ENCODE assay signal across 8 mouse cellular contexts in the genomic region with DNA sequence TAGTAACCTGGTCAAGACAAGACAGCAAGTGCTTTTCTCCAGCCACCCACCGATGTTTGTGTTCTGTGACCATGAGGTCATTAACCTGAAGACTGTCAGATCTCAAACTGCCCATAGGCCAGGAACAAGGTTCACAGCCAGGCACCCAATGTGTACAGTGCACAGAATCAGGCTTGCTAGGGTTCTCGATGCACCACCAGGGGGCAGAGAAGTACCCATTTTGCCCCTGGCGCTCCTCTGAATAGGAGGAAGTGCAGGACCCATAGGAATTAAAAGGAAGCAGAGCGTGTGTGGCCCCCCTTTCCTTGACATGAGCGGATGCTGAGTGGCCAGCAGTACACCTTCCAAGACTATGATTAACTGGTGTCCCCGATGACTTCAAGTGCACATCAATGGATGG. TPM values are rescaled to one million over a fixed set of nuclear protein-coding genes. Genes with fewer than 3 reads are reported as not detected.
A peak's percentile ranks its signal among the peaks of the same experiment; 100 is the strongest.
DNase-seq lines count a peak whose midpoint lies in the region; ATAC-seq and TF ChIP-seq lines count a peak whose summit lies in the region.

No protein-coding gene starts in this region.

- TF ChIP-seq POLR2A in cerebellum, adult 2 months (IDR thresholded peaks at IDR 0.05; ENCODE audit: borderline replicate concordance, insufficient read depth, low read length) = no peak

- peaks cover 9% of the 10 kb centered on the region for H3K4me1 ChIP-seq in G1E (ENCODE audit: insufficient read depth, low read depth, low read length)
- H3K4me1 ChIP-seq in cerebellum, adult 2 months (ENCODE audit: control insufficient read depth, insufficient read depth, low read length) = no peaks in the 10 kb centered on the region
- H3K4me1 ChIP-seq in intestine, postnatal 0 days (replicated peaks; ENCODE audit: control insufficient read depth, insufficient read depth, low read length) = no peaks in the 10 kb centered on the region
- H3K4me1 ChIP-seq in liver, embryonic 12.5 days = no peaks in the 10 kb centered on the region
- H3K4me1 ChIP-seq in stomach, postnatal 0 days (replicated peaks; ENCODE audit: control insufficient read depth, insufficient read depth) = no peaks in the 10 kb centered on the region

- peaks cover 19% of the 10 kb centered on the region for H3K27me3 ChIP-seq in G1E (ENCODE audit: insufficient read depth, low read length)
- no peaks in the 10 kb centered on the region for H3K27me3 ChIP-seq in cerebellum, adult 2 months (ENCODE audit: control insufficient read depth, insufficient read depth, low read length)
- H3K27me3 ChIP-seq in intestine, postnatal 0 days (replicated peaks; ENCODE audit: control insufficient read depth, insufficient read depth, low read length) = no peaks in the 10 kb centered on the region
- peaks cover 18% of the 10 kb centered on the region for H3K27me3 ChIP-seq in liver, embryonic 12.5 days (replicated peaks)
- H3K27me3 ChIP-seq in stomach, postnatal 0 days (ENCODE audit: control insufficient read depth, insufficient read depth, low read length) = no peaks in the 10 kb centered on the region

- no peak for TF ChIP-seq EP300 in stomach, postnatal 0 days (optimal IDR thresholded peaks at IDR 0.05)

- no peak overlapping the region for H3K4me2 ChIP-seq in intestine, postnatal 0 days (replicated peaks; ENCODE audit: low read depth)
- H3K4me2 ChIP-seq in liver, embryonic 12.5 days = no peak overlapping the region
- no peak overlapping the region for H3K4me2 ChIP-seq in stomach, postnatal 0 days (replicated peaks; ENCODE audit: low read depth)

- TF ChIP-seq CTCF in G1E (IDR thresholded peaks at IDR 0.05; ENCODE audit: low read depth, low read length) = peak; percentile 59
- peak; percentile 70 for TF ChIP-seq CTCF in cerebellum, adult 2 months (IDR thresholded peaks at IDR 0.05; ENCODE audit: borderline replicate concordance, insufficient read depth, low read depth, low read length)
- TF ChIP-seq CTCF in intestine, postnatal 0 days (IDR thresholded peaks at IDR 0.05; ENCODE audit: low read depth) = peak; percentile 91
- TF ChIP-seq CTCF in stomach, postnatal 0 days (IDR thresholded peaks at IDR 0.05; ENCODE audit: low read depth) = peak; percentile 93

- H3K36me3 ChIP-seq in G1E (replicated peaks) = no peaks in the 10 kb centered on the region
- H3K36me3 ChIP-seq in intestine, postnatal 0 days (ENCODE audit: control insufficient read depth, insufficient read depth) = peaks cover 32% of the 10 kb centered on the region
- peaks cover 31% of the 10 kb centered on the region for H3K36me3 ChIP-seq in liver, embryonic 12.5 days
- H3K36me3 ChIP-seq in stomach, postnatal 0 days (ENCODE audit: control insufficient read depth, insufficient read depth, low read length) = peaks cover 4% of the 10 kb centered on the region; the same call in 1 of the 2 replicates

- no peaks in the 10 kb centered on the region for H3K9me3 ChIP-seq in G1E (replicated peaks)
- H3K9me3 ChIP-seq in intestine, postnatal 0 days (ENCODE audit: control insufficient read depth) = no peaks in the 10 kb centered on the region
- no peaks in the 10 kb centered on the region for H3K9me3 ChIP-seq in liver, embryonic 12.5 days (replicated peaks)
- H3K9me3 ChIP-seq in stomach, postnatal 0 days (ENCODE audit: control insufficient read depth, low read length) = no peaks in the 10 kb centered on the region

- WGBS in cerebellum, adult 2 months = 30% methylated on average over 6 of the region's 6 CpGs
- WGBS in intestine, postnatal 0 days = 22% methylated on average over 6 of the region's 6 CpGs
- 19% methylated on average over 6 of the region's 6 CpGs for WGBS in liver, embryonic 12.5 days (ENCODE audit: insufficient replicate concordance)
- 24% methylated on average over 6 of the region's 6 CpGs for WGBS in stomach, postnatal 0 days

- no peak overlapping the region for H3K27ac ChIP-seq in cerebellum, adult 2 months (ENCODE audit: insufficient read depth, low read length)
- H3K27ac ChIP-seq in intestine, postnatal 0 days (ENCODE audit: low read depth, low read length) = no peak overlapping the region
- H3K27ac ChIP-seq in liver, embryonic 12.5 days = no peak overlapping the region
- no peak overlapping the region for H3K27ac ChIP-seq in stomach, postnatal 0 days (replicated peaks)

- no peak overlapping the region for H3K9ac ChIP-seq in intestine, postnatal 0 days (ENCODE audit: low read depth, low read length)
- no peak overlapping the region for H3K9ac ChIP-seq in liver, embryonic 12.5 days
- no peak overlapping the region for H3K9ac ChIP-seq in stomach, postnatal 0 days (ENCODE audit: low read length)

- no peak overlapping the region for H3K4me3 ChIP-seq in G1E (ENCODE audit: low read depth, low read length)
- H3K4me3 ChIP-seq in cerebellum, adult 2 months (replicated peaks; ENCODE audit: insufficient read depth, low read depth, low read length) = no peak overlapping the region
- H3K4me3 ChIP-seq in intestine, postnatal 0 days (ENCODE audit: low read depth, low read length) = no peak overlapping the region
- H3K4me3 ChIP-seq in liver, embryonic 12.5 days = no peak overlapping the region
- no peak overlapping the region for H3K4me3 ChIP-seq in stomach, postnatal 0 days (ENCODE audit: low read depth, low read length)

- peak; percentile 82 for DNase-seq in 3T3-L1 (ENCODE audit: low read depth, low spot score)
- peak; percentile 48 for DNase-seq in G1E (ENCODE audit: low spot score)
- DNase-seq in cerebellum, adult 2 months = peak; percentile 46 to 48
- peak; percentile 46 to 60 for DNase-seq in frontal cortex, postnatal 36 days (ENCODE audit: low spot score in 2 of 2)
- peak; percentile 73 for DNase-seq in naive thymus-derived CD4-positive, alpha-beta T cell, adult 2 months (ENCODE audit: low read depth)
- DNase-seq in stomach, postnatal 0 days (ENCODE audit: low spot score) = peak; percentile 85

- ATAC-seq in G1E (ENCODE audit: extremely low read depth, insufficient number of reproducible peaks, low FRiP score, poor library complexity, severe bottlenecking) = no peak
- peak; percentile 73 for ATAC-seq in intestine, postnatal 0 days
- peak; percentile 55; the same call in 1 of the 2 replicates for ATAC-seq in liver, embryonic 12.5 days
- peak; percentile 87 for ATAC-seq in stomach, postnatal 0 days (ENCODE audit: low FRiP score, low TSS enrichment)

RNA-seq across cellular contexts. Expression of a gene that starts 10.6 kb away (rescaled TPM):
- total RNA-seq in G1E (2014; fragmentation: Nextera tagmentation) (not detected in 2 replicates), G1E (2017) (not detected in 2 replicates)
- not detected in 2 replicates for polyA plus RNA-seq in G1E (2012)
- 6.5 and 7.4 TPM in 2 replicates for polyA plus RNA-seq in cerebellum, adult 2 months (2012; rRNA removed)
- polyA plus RNA-seq in intestine, postnatal 0 days (2015; fragmentation: Nextera tagmentation; extraction: Ambion mirVana) = 2.2 and 2.3 TPM in 2 replicates
- 0.11 TPM in 1 of 2 replicates, not detected in the other for polyA plus RNA-seq in liver, embryonic 12.5 days (2016; fragmentation: Nextera tagmentation; extraction: Ambion mirVana)
- 4.5 and 4.8 TPM in 2 replicates for polyA plus RNA-seq in stomach, postnatal 0 days (2015; fragmentation: Nextera tagmentation; extraction: Ambion mirVana)

RNA-seq across cellular contexts. Expression of a gene that starts 27.5 kb away (rescaled TPM):
- total RNA-seq in G1E (2014; fragmentation: Nextera tagmentation) = not detected in 2 replicates
- total RNA-seq in G1E (2017) = not detected in 2 replicates
- not detected in 2 replicates for polyA plus RNA-seq in G1E (2012)
- polyA plus RNA-seq in cerebellum, adult 2 months (2012; rRNA removed) = 1.7 and 2.3 TPM in 2 replicates
- 2.5 and 3.0 TPM in 2 replicates for polyA plus RNA-seq in intestine, postnatal 0 days (2015; fragmentation: Nextera tagmentation; extraction: Ambion mirVana)
- polyA plus RNA-seq in liver, embryonic 12.5 days (2016; fragmentation: Nextera tagmentation; extraction: Ambion mirVana) = not detected in 2 replicates
- polyA plus RNA-seq in stomach, postnatal 0 days (2015; fragmentation: Nextera tagmentation; extraction: Ambion mirVana) = 0.25 and 0.59 TPM in 2 replicates

RNA-seq across cellular contexts. Expression of a gene that starts 27.8 kb away (rescaled TPM):
- total RNA-seq in G1E (2014; fragmentation: Nextera tagmentation) (not detected in 2 replicates), G1E (2017) (0.41 and 0.55 TPM in 2 replicates)
- 0.04 and 0.06 TPM in 2 replicates for polyA plus RNA-seq in G1E (2012)
- polyA plus RNA-seq in cerebellum, adult 2 months (2012; rRNA removed) = 39.7 and 42.9 TPM in 2 replicates
- 440 and 476 TPM in 2 replicates for polyA plus RNA-seq in intestine, postnatal 0 days (2015; fragmentation: Nextera tagmentation; extraction: Ambion mirVana)
- 42.4 and 42.5 TPM in 2 replicates for polyA plus RNA-seq in liver, embryonic 12.5 days (2016; fragmentation: Nextera tagmentation; extraction: Ambion mirVana)
- polyA plus RNA-seq in stomach, postnatal 0 days (2015; fragmentation: Nextera tagmentation; extraction: Ambion mirVana) = 39.2 and 42.3 TPM in 2 replicates

RNA-seq across cellular contexts. Expression of a gene that starts 50.0 kb away (rescaled TPM):
- total RNA-seq in G1E (2014; fragmentation: Nextera tagmentation) (70.7 and 72.5 TPM in 2 replicates), G1E (2017) (25.2 and 25.7 TPM in 2 replicates)
- 7.0 and 8.8 TPM in 2 replicates for polyA plus RNA-seq in G1E (2012)
- 174 and 176 TPM in 2 replicates for polyA plus RNA-seq in cerebellum, adult 2 months (2012; rRNA removed)
- 12.0 and 14.3 TPM in 2 replicates for polyA plus RNA-seq in intestine, postnatal 0 days (2015; fragmentation: Nextera tagmentation; extraction: Ambion mirVana)
- polyA plus RNA-seq in liver, embryonic 12.5 days (2016; fragmentation: Nextera tagmentation; extraction: Ambion mirVana) = 6.4 and 7.5 TPM in 2 replicates
- 13.3 and 14.9 TPM in 2 replicates for polyA plus RNA-seq in stomach, postnatal 0 days (2015; fragmentation: Nextera tagmentation; extraction: Ambion mirVana)

Comparison
In these comparisons a context has a peak if more than half of its experiments do, and no peak if none do; other contexts are left out.
1. RNA of a gene that starts 27.8 kb away (polyA plus RNA-seq): 440 to 476 TPM in intestine, postnatal 0 days, 42.4 to 42.5 TPM in liver, embryonic 12.5 days, 39.7 to 42.9 TPM in cerebellum, adult 2 months and 39.2 to 42.3 TPM in stomach, postnatal 0 days; 0.04 to 0.06 TPM in G1E; every median in the first group is over 10 times any median in the second.
2. Peak in every context shown above with its lines, with median percentiles within 50 percentile points of each other: DNase-seq and CTCF ChIP-seq.